Mouse (Mus musculus) left cerebral cortex, postnatal 25 days (tissue): ENCODE measurements around the gene Rab20. TPM values are rescaled to one million over a fixed set of nuclear protein-coding genes. Genes with fewer than 3 reads are reported as not detected.
"Not testable (repeated sequence)": the region's sequence is repeated elsewhere in the genome, so short reads cannot be mapped to it uniquely, and the experiment has no call there.

Source experiments
- DNase-seq, 2 experiments: peaks; one replicate each; pipeline ENCODE4 v3.0.0; 2022; ENCODE audit warnings: low spot score in 2 of 2, mixed read lengths in 1 of 2
- intact Hi-C: fragments of 180-260 bp; cut with DNase I; formaldehyde crosslinking; loops from one replicate; pipeline ENCODE4 v1.15.1; 2025
- total RNA-seq, 2 experiments: library from RNA; stranded (reverse); gene quantifications; 2 replicates each; pipeline ENCODE4 v1.2.3; 2021

The Rab20 gene
- under 1 TPM in 1 of 2 experiments, not detected in 1; 0.62 TPM for total RNA-seq

GRCm38 (mm10) chr8:11477811-11478761 lies at the start of gene Rab20:
Gene Rab20, minus strand, starts transcription at chr8:11478710.
- peak; percentile 17 to 36 for DNase-seq
- intact Hi-C loops = no loop called here

- intact Hi-C loops = no loop called here
- DNase-seq = no peak
Observed at GRCm38 (mm10) chr8:11523331-11523730, 44.8 kb upstream of the Rab20 start.

- no peak for DNase-seq
- intact Hi-C loops = no loop called here
Observed at GRCm38 (mm10) chr8:11518676-11519075, 40.2 kb upstream of the Rab20 start.

- DNase-seq = no peak
- intact Hi-C loops = no loop called here
Observed at GRCm38 (mm10) chr8:11518056-11518396, 39.5 kb upstream of the Rab20 start.

- no peak for DNase-seq
- intact Hi-C loops = no loop called here
Observed at GRCm38 (mm10) chr8:11517366-11518055, 39.0 kb upstream of the Rab20 start.

GRCm38 (mm10) chr8:11516292-11516691 lies 37.8 kb upstream of the Rab20 start:
- DNase-seq = no peak
- intact Hi-C loops = no loop called here

- DNase-seq = no peak
- intact Hi-C loops = no loop called here
Observed at GRCm38 (mm10) chr8:11513247-11513646, 34.7 kb upstream of the Rab20 start.

- intact Hi-C loops = no loop called here
- DNase-seq = no peak
Observed at GRCm38 (mm10) chr8:11512711-11513110, 34.2 kb upstream of the Rab20 start.

GRCm38 (mm10) chr8:11510971-11511370 lies 32.5 kb upstream of the Rab20 start:
- intact Hi-C loops = no loop called here
- peak in 1 of 2 experiments; percentile 21 for DNase-seq

GRCm38 (mm10) chr8:11508880-11509279 lies 30.4 kb upstream of the Rab20 start:
- intact Hi-C loops = loop anchor here (5.0 kb wide), 1 partner anchor 108 kb away; no protein-coding TSS in a partner anchor
- no peak for DNase-seq

GRCm38 (mm10) chr8:11506802-11507201 lies 28.3 kb upstream of the Rab20 start:
- peak in 1 of 2 experiments; percentile 29 for DNase-seq
- intact Hi-C loops = loop anchor here (5.0 kb wide), 1 partner anchor 110 kb away; no protein-coding TSS in a partner anchor

- no peak for DNase-seq
- intact Hi-C loops = loop anchor here (5.0 kb wide), 1 partner anchor 111 kb away; no protein-coding TSS in a partner anchor
Observed at GRCm38 (mm10) chr8:11506074-11506473, 27.6 kb upstream of the Rab20 start.

GRCm38 (mm10) chr8:11503476-11504232 lies 25.1 kb upstream of the Rab20 start:
- intact Hi-C loops = no loop called here
- no peak for DNase-seq

- intact Hi-C loops = no loop called here
- no peak for DNase-seq
Observed at GRCm38 (mm10) chr8:11498786-11499485, 20.4 kb upstream of the Rab20 start.

GRCm38 (mm10) chr8:11498281-11498680 lies 19.8 kb upstream of the Rab20 start:
- DNase-seq = no peak
- intact Hi-C loops = no loop called here

GRCm38 (mm10) chr8:11497017-11497990 lies 18.8 kb upstream of the Rab20 start, which contains the start of gene Naxd:
Gene Naxd, plus strand, starts transcription at chr8:11497506.
- peak; percentile 92 to 93 for DNase-seq

GRCm38 (mm10) chr8:11492340-11492739 lies 13.8 kb upstream of the Rab20 start:
- intact Hi-C loops, DNase-seq: not testable (repeated sequence)

More at GRCm38 (mm10) chr8:11497017-11497990, 18.8 kb upstream of the Rab20 start, which contains the start of gene Naxd:
- intact Hi-C loops = loop anchor here (2.0 kb wide), 1 partner anchor 75 kb away; no protein-coding TSS in a partner anchor

GRCm38 (mm10) chr8:11487229-11487628 lies 8.7 kb upstream of the Rab20 start:
- no peak for DNase-seq
- intact Hi-C loops = no loop called here
